Mouse (Mus musculus): ENCODE measurements around the gene Tomm7. TPM values are rescaled to one million over a fixed set of nuclear protein-coding genes. Genes with fewer than 3 reads are reported as not detected.
"Not testable (repeated sequence)": the region's sequence is repeated elsewhere in the genome, so short reads cannot be mapped to it uniquely, and the experiment has no call there.

Tomm7 gene
- polyA plus RNA-seq, 1 experiment from 2014 or later, result 141 TPM

DNA sequence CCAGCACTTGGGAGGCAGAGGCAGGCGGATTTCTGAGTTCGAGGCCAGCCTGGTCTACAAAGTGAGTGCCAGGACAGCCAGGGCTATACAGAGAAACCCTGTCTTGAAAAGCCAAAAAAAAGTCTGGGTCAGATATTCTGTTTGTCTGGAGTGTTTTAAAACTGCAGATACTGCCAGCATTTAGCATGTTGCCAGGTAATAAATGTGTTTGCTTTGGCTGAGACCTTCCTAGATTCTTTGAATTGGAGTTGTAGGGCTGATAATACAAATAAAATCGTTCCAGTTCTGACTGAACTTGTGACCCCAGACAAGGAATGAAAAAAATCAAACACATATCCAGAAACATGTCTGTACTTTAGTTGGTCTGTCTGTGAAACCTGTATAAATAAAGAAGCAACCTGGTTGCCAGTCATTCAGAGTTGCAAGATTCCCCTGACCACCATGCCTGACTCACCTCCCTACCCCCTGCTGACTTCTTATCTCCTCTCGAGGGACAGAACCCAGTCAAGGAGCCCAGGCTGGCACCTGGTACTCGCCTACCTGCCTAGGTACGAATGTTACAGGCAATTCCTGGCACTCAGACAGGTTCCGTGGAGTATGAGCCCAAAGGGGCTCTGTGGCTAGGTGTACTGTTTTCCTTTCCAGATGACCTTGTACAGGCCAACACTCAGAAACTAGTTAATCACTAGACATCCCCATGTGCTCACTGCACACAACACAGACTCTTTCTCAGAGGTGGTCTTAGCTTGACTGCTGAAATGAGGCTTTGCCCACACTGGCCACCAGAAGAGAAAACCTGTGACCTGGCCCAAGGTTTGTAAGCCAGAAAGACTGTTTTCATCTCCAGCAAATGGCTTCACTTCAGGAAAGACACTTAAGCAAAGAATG, 19.4 kb upstream of the Tomm7 start:
- H3K4me2 ChIP-seq, result no peak overlapping the region
- no peaks in the 10 kb centered on the region for H3K9me3 ChIP-seq
- no peak overlapping the region for H3K9ac ChIP-seq (replicated peaks)
- 0 out of 2 replicates have a peak, but pooled peaks cover 7% of the 10 kb centered on the region for H3K4me1 ChIP-seq (replicated peaks)
- no peak for ATAC-seq (ENCODE audit: insufficient number of reproducible peaks, insufficient read depth, low FRiP score, low TSS enrichment, low read depth)
- no peaks in the 10 kb centered on the region for H3K27me3 ChIP-seq
- no peak overlapping the region for H3K4me3 ChIP-seq (replicated peaks)
- 0 out of 2 replicates have a peak overlapping the region, but pooled peaks have one; percentile 29 for H3K27ac ChIP-seq
- WGBS, result 82% methylated on average over 7 of the region's 7 CpGs
- peaks cover 22% of the 10 kb centered on the region for H3K36me3 ChIP-seq

- Histone ChIP-seq H3K36me3 (peaks cover 33% of the 10 kb centered on the region), H3K9me3 (no peaks in the 10 kb centered on the region), H3K27ac (no peak overlapping the region), H3K9ac (replicated peaks) (no peak overlapping the region), H3K4me3 (replicated peaks) (no peak overlapping the region), H3K4me2 (no peak overlapping the region), H3K27me3 (no peaks in the 10 kb centered on the region), H3K4me1 (replicated peaks) (0 out of 2 replicates have a peak, but pooled peaks cover 7% of the 10 kb centered on the region)
- ATAC-seq (ENCODE audit: insufficient number of reproducible peaks, insufficient read depth, low FRiP score, low TSS enrichment, low read depth), result no peak
- WGBS, result 62% methylated on average over 5 of the region's 5 CpGs
These were observed 18.3 kb upstream of the Tomm7 start for GRCm38 (mm10) chr5:23862291-23862690.

GRCm38 (mm10) chr5:23861721-23862120, 17.8 kb upstream of the Tomm7 start:
- Histone ChIP-seq H3K4me1 (replicated peaks) (0 out of 2 replicates have a peak, but pooled peaks cover 7% of the 10 kb centered on the region), H3K9me3 (no peaks in the 10 kb centered on the region), H3K36me3 (peaks cover 39% of the 10 kb centered on the region), H3K27me3 (no peaks in the 10 kb centered on the region), H3K27ac (0 out of 2 replicates have a peak overlapping the region, but pooled peaks have one; percentile 8), H3K4me3 (replicated peaks) (no peak overlapping the region), H3K9ac (replicated peaks) (no peak overlapping the region), H3K4me2 (no peak overlapping the region)
- 90% methylated on average over 9 of the region's 9 CpGs for WGBS
- ATAC-seq (ENCODE audit: insufficient number of reproducible peaks, insufficient read depth, low FRiP score, low TSS enrichment, low read depth), result no peak

- WGBS, result 80% methylated on average over 5 of the region's 5 CpGs
- no peak overlapping the region for H3K9ac ChIP-seq (replicated peaks)
- no peak for ATAC-seq (ENCODE audit: insufficient number of reproducible peaks, insufficient read depth, low FRiP score, low TSS enrichment, low read depth)
- 0 out of 2 replicates have a peak, but pooled peaks cover 7% of the 10 kb centered on the region for H3K4me1 ChIP-seq (replicated peaks)
- no peak overlapping the region for H3K4me2 ChIP-seq
- no peaks in the 10 kb centered on the region for H3K27me3 ChIP-seq
- H3K27ac ChIP-seq, result no peak overlapping the region
- H3K9me3 ChIP-seq, result no peaks in the 10 kb centered on the region
- H3K36me3 ChIP-seq, result peaks cover 57% of the 10 kb centered on the region
- no peak overlapping the region for H3K4me3 ChIP-seq (replicated peaks)
These were observed 15.9 kb upstream of the Tomm7 start for GRCm38 (mm10) chr5:23859896-23860295.

DNA sequence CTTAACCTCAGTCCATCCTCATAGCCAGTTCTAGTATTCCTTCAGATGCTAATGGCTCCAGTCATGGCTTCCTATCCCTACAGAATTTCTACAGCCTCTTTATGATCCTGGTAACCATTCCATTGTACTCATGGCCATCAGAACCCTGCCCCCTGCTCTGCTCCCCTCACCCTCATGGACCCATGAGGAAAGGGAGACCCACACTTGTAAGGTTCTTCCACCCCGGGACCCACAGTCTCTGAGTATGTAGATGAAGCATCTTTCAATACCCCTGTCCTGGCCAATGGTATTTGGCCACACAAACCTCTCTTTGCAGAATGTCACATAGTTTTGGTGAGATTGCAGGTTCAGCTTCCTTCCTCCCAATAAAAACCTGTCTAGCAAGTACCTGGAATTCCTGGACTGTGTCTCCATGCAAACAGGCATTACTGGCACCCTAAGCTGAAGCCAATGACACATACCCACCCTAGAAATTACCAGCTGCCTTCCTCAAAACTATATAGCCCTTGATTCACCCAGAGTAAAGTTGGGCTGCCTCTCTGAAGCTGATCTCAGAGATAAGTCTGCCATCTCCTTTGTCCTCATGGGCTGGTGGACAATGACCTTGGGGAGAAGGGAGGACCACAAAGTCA, 15.2 kb upstream of the Tomm7 start:
- no peak for ATAC-seq (ENCODE audit: insufficient number of reproducible peaks, insufficient read depth, low FRiP score, low TSS enrichment, low read depth)

DNA sequence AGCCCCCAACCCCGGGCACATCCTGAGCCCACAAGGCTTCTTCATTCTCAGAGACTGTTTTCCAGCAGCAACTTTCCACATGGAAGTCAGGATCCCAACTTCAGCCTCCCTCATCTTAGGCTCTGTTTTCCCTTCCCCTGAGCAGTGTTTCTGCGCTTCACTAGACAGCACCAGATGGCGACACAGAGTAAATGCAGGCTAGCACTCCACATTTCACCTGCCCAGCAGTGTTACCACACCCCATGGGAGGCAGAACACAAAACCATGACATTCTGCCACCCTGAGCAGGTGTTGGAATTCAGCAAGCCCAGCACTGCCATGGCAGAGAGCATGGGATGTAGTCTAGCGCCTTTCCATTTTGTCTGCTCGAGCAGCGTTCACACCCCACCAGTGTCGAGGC, 14.7 kb upstream of the Tomm7 start:
- Histone ChIP-seq H3K9me3 (no peaks in the 10 kb centered on the region), H3K4me1 (replicated peaks) (0 out of 2 replicates have a peak, but pooled peaks cover 7% of the 10 kb centered on the region), H3K9ac (replicated peaks) (no peak overlapping the region), H3K4me2 (no peak overlapping the region), H3K27ac (no peak overlapping the region), H3K4me3 (replicated peaks) (no peak overlapping the region), H3K36me3 (peaks cover 69% of the 10 kb centered on the region), H3K27me3 (no peaks in the 10 kb centered on the region)
- 80% methylated on average over 7 of the region's 7 CpGs for WGBS
- no peak for ATAC-seq (ENCODE audit: insufficient number of reproducible peaks, insufficient read depth, low FRiP score, low TSS enrichment, low read depth)

More for the DNA sequence above, 15.2 kb upstream of the Tomm7 start:
- peaks cover 64% of the 10 kb centered on the region for H3K36me3 ChIP-seq
- H3K4me2 ChIP-seq, result no peak overlapping the region
- H3K27me3 ChIP-seq, result no peaks in the 10 kb centered on the region
- H3K4me1 ChIP-seq (replicated peaks), result 0 out of 2 replicates have a peak, but pooled peaks cover 7% of the 10 kb centered on the region
- H3K9me3 ChIP-seq, result no peaks in the 10 kb centered on the region
- WGBS, result 88% methylated on average over 1 of the region's 1 CpGs
- no peak overlapping the region for H3K4me3 ChIP-seq (replicated peaks)
- H3K9ac ChIP-seq (replicated peaks), result no peak overlapping the region
- H3K27ac ChIP-seq, result no peak overlapping the region

GRCm38 (mm10) chr5:23858001-23858400, 14.0 kb upstream of the Tomm7 start:
- 87% methylated on average over 3 of the region's 3 CpGs for WGBS
- H3K4me2 ChIP-seq, result no peak overlapping the region
- no peak overlapping the region for H3K4me3 ChIP-seq (replicated peaks)
- H3K27me3 ChIP-seq, result no peaks in the 10 kb centered on the region
- peaks cover 76% of the 10 kb centered on the region for H3K36me3 ChIP-seq
- 0 out of 2 replicates have a peak, but pooled peaks cover 7% of the 10 kb centered on the region for H3K4me1 ChIP-seq (replicated peaks)
- no peaks in the 10 kb centered on the region for H3K9me3 ChIP-seq
- no peak overlapping the region for H3K9ac ChIP-seq (replicated peaks)
- no peak for ATAC-seq (ENCODE audit: insufficient number of reproducible peaks, insufficient read depth, low FRiP score, low TSS enrichment, low read depth)
- H3K27ac ChIP-seq, result no peak overlapping the region

- H3K27me3 ChIP-seq, result no peaks in the 10 kb centered on the region
- no peak overlapping the region for H3K9ac ChIP-seq (replicated peaks)
- H3K4me1 ChIP-seq (replicated peaks), result 0 out of 2 replicates have a peak, but pooled peaks cover 4% of the 10 kb centered on the region
- ATAC-seq (ENCODE audit: insufficient number of reproducible peaks, insufficient read depth, low FRiP score, low TSS enrichment, low read depth), result no peak
- H3K27ac ChIP-seq, result no peak overlapping the region
- H3K36me3 ChIP-seq, result peaks cover 84% of the 10 kb centered on the region
- H3K4me2 ChIP-seq, result no peak overlapping the region
- H3K4me3 ChIP-seq (replicated peaks), result no peak overlapping the region
- no peaks in the 10 kb centered on the region for H3K9me3 ChIP-seq
These were observed 13.2 kb upstream of the Tomm7 start for GRCm38 (mm10) chr5:23857189-23857588.

- no peaks in the 10 kb centered on the region for H3K9me3 ChIP-seq
- no peak overlapping the region for H3K4me3 ChIP-seq (replicated peaks)
- peaks cover 5% of the 10 kb centered on the region for H3K4me1 ChIP-seq (replicated peaks)
- ATAC-seq (ENCODE audit: insufficient number of reproducible peaks, insufficient read depth, low FRiP score, low TSS enrichment, low read depth), result no peak
- H3K27me3 ChIP-seq, result no peaks in the 10 kb centered on the region
- peaks cover 82% of the 10 kb centered on the region for H3K36me3 ChIP-seq
- H3K4me2 ChIP-seq, result no peak overlapping the region
- WGBS, result 98% methylated on average over 1 of the region's 1 CpGs
- no peak overlapping the region for H3K9ac ChIP-seq (replicated peaks)
- H3K27ac ChIP-seq, result no peak overlapping the region
These were observed 12.2 kb upstream of the Tomm7 start for GRCm38 (mm10) chr5:23856164-23856563.

DNA sequence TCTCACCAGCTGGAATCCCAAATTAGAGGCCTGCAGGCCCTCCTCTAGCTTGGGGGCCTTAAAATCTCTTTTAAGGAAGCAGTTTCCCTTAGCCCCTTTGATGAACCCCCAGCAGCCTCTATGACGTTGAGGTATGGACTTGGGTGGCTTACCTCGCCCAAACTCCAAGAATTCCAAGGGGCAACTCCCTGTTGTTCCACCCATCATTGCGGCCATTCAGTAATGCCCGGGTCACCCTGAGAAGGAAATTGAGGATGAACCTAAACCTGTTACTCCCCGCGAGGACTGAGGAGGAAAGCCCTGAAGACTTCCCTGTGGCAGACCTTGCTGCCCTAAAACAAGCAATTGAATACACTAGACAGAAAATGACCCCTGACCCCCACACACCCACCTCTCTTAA, 11.5 kb upstream of the Tomm7 start:
- Histone ChIP-seq H3K9me3 (no peaks in the 10 kb centered on the region), H3K4me1 (replicated peaks) (peaks cover 5% of the 10 kb centered on the region), H3K36me3 (peaks cover 77% of the 10 kb centered on the region), H3K27ac (no peak overlapping the region), H3K27me3 (no peaks in the 10 kb centered on the region), H3K4me3 (replicated peaks) (no peak overlapping the region), H3K4me2 (no peak overlapping the region), H3K9ac (replicated peaks) (no peak overlapping the region)
- WGBS, result 93% methylated on average over 6 of the region's 6 CpGs
- no peak for ATAC-seq (ENCODE audit: insufficient number of reproducible peaks, insufficient read depth, low FRiP score, low TSS enrichment, low read depth)

GRCm38 (mm10) chr5:23852916-23853315, 9.0 kb upstream of the Tomm7 start:
- not testable (repeated sequence) for H3K4me2 ChIP-seq; H3K4me1 ChIP-seq (replicated peaks); ATAC-seq (ENCODE audit: insufficient number of reproducible peaks, insufficient read depth, low FRiP score, low TSS enrichment, low read depth); H3K9me3 ChIP-seq; H3K4me3 ChIP-seq (replicated peaks); H3K9ac ChIP-seq (replicated peaks); H3K27me3 ChIP-seq; H3K27ac ChIP-seq
- 91% methylated on average over 1 of the region's 1 CpGs for WGBS
- H3K36me3 ChIP-seq, result peaks cover 59% of the 10 kb centered on the region
